Mouse (Mus musculus) neural tube, embryonic 11.5 days (tissue): ENCODE measurements around the gene Man2b2. TPM values are rescaled to one million over a fixed set of nuclear protein-coding genes. Genes with fewer than 3 reads are reported as not detected.

ENCODE experiments used
- ATAC-seq: fragments of 200-750 bp; cut with Nextera tagmentation; 2 replicates; pipeline ENCODE4 v1.8.0; 2017; ENCODE audit warnings: moderate number of reproducible peaks, mild to moderate bottlenecking, moderate TSS enrichment, moderate library complexity; ENCODE audit not compliant: insufficient read depth, low FRiP score, low TSS enrichment
- DNase-seq: peaks from one replicate; pipeline ENCODE4 v3.0.0-alpha.2; 2015; ENCODE audit warnings: low spot score
- H3K27ac ChIP-seq: fragments of 300-500 bp; sonication (generic); 2 replicates; pipeline ENCODE4 v1.5.1; 2014; ENCODE audit warnings: low read depth, mild to moderate bottlenecking, low read length
- H3K27me3 ChIP-seq: fragments of 300-500 bp; sonication (generic); 2 replicates; pipeline ENCODE4 v1.6.1; 2014; ENCODE audit warnings: mild to moderate bottlenecking, low read length, mixed read lengths; ENCODE audit not compliant: control insufficient read depth, insufficient read depth
- H3K36me3 ChIP-seq: fragments of 300-500 bp; sonication (generic); 2 replicates; pipeline ENCODE4 v1.6.1; 2014; ENCODE audit warnings: mild to moderate bottlenecking, low read length, moderate library complexity, mixed read lengths; ENCODE audit not compliant: control insufficient read depth, insufficient read depth
- H3K4me1 ChIP-seq: fragments of 300-500 bp; sonication (generic); 2 replicates; pipeline ENCODE4 v1.6.1; 2014; ENCODE audit warnings: low read length, mixed read lengths; ENCODE audit not compliant: control insufficient read depth, insufficient read depth
- H3K4me2 ChIP-seq: fragments of 300-500 bp; sonication (generic); 2 replicates; pipeline ENCODE4 v1.6.1; 2014; ENCODE audit warnings: low read depth, mild to moderate bottlenecking, moderate library complexity
- H3K4me3 ChIP-seq: fragments of 300-500 bp; sonication (generic); 2 replicates; pipeline ENCODE4 v1.5.1; 2014; ENCODE audit warnings: low read depth, low read length
- H3K9ac ChIP-seq: fragments of 300-500 bp; sonication (generic); 2 replicates; pipeline ENCODE4 v1.6.1; 2014; ENCODE audit warnings: mild to moderate bottlenecking, low read length
- H3K9me3 ChIP-seq: fragments of 300-500 bp; sonication (generic); 2 replicates; pipeline ENCODE4 v1.6.1; 2016; ENCODE audit warnings: low read length; ENCODE audit not compliant: control insufficient read depth
- WGBS: fragments of 180-500 bp; shearing (Covaris S2); extraction: QIAGEN DNeasy Blood & Tissue Kit; methylation state at CpG from one replicate; pipeline ENCODE4 v1.1.7; 2014; 5-methylcytosine and 5-hydroxymethylcytosine counted together
- polyA plus RNA-seq: library from polyadenylated mRNA; unstranded; fragments of >200 nt; fragmentation: Nextera tagmentation; extraction: Ambion mirVana; gene quantifications from 2 replicates; pipeline ENCODE4 v1.2.1, GENCODE M21; 2014

The Man2b2 gene
- polyA plus RNA-seq, 1 experiment from 2014 or later, result 11.3 TPM

- Histone ChIP-seq H3K27me3 (no peaks in the 10 kb centered on the region), H3K4me2 (no peak overlapping the region), H3K9ac (no peak overlapping the region), H3K36me3 (no peaks in the 10 kb centered on the region), H3K27ac (no peak overlapping the region), H3K4me3 (no peak overlapping the region), H3K9me3 (no peaks in the 10 kb centered on the region), H3K4me1 (peaks cover 10% of the 10 kb centered on the region)
- ATAC-seq, result no peak
- 69% methylated on average over 3 of the region's 3 CpGs for WGBS
- no peak for DNase-seq
Observed at GRCm38 (mm10) chr5:36769603-36770002, 60.9 kb downstream of the Man2b2 start.

GRCm38 (mm10) chr5:36766958-36767703 is 63.3 kb downstream of the Man2b2 start:
- 31% methylated on average over 10 of the region's 10 CpGs for WGBS
- Histone ChIP-seq H3K4me1 (peaks cover 10% of the 10 kb centered on the region), H3K4me2 (no peak overlapping the region), H3K27me3 (no peaks in the 10 kb centered on the region), H3K9me3 (no peaks in the 10 kb centered on the region), H3K27ac (no peak overlapping the region), H3K36me3 (no peaks in the 10 kb centered on the region), H3K4me3 (no peak overlapping the region), H3K9ac (no peak overlapping the region)
- peak; percentile 54 for DNase-seq
- peak; percentile 81 for ATAC-seq

- DNase-seq, result no peak
- WGBS, result 65% methylated on average over 4 of the region's 4 CpGs
- ATAC-seq, result no peak
Observed at GRCm38 (mm10) chr5:36759848-36760247, 70.6 kb downstream of the Man2b2 start.

GRCm38 (mm10) chr5:36757033-36757432 is 73.4 kb downstream of the Man2b2 start:
- Histone ChIP-seq H3K4me3 (no peak overlapping the region), H3K27ac (no peak overlapping the region), H3K36me3 (no peaks in the 10 kb centered on the region), H3K4me1 (no peaks in the 10 kb centered on the region), H3K4me2 (no peak overlapping the region), H3K27me3 (no peaks in the 10 kb centered on the region), H3K9ac (no peak overlapping the region), H3K9me3 (no peaks in the 10 kb centered on the region)
- no peak for ATAC-seq
- no peak for DNase-seq
- WGBS, result 68% methylated on average over 5 of the region's 5 CpGs

More at GRCm38 (mm10) chr5:36759848-36760247, 70.6 kb downstream of the Man2b2 start:
- no peak overlapping the region for H3K27ac ChIP-seq
- H3K4me2 ChIP-seq, result no peak overlapping the region
- H3K4me3 ChIP-seq, result no peak overlapping the region
- H3K9me3 ChIP-seq, result no peaks in the 10 kb centered on the region
- H3K4me1 ChIP-seq, result no peaks in the 10 kb centered on the region
- H3K36me3 ChIP-seq, result no peaks in the 10 kb centered on the region
- no peaks in the 10 kb centered on the region for H3K27me3 ChIP-seq
- H3K9ac ChIP-seq, result no peak overlapping the region

Other genes with a start within 250 kb of the Man2b2 start
- gene Tbc1d14, start 237.4 kb downstream of the Man2b2 start, polyA plus RNA-seq, result 46.2 and 47.8 TPM in 2 replicates
- gene D5Ertd579e, start 134.6 kb downstream of the Man2b2 start, polyA plus RNA-seq, result 28.7 and 36.4 TPM in 2 replicates
- 25.9 and 27.0 TPM in 2 replicates for gene Bloc1s4, start 82.0 kb downstream of the Man2b2 start, polyA plus RNA-seq
- gene Mrfap1, start 33.9 kb downstream of the Man2b2 start, polyA plus RNA-seq, result 570 and 602 TPM in 2 replicates
- 8.7 and 9.5 TPM in 2 replicates for gene Ppp2r2c, start 37.9 kb upstream of the Man2b2 start, polyA plus RNA-seq
- gene Wfs1, start 158.6 kb upstream of the Man2b2 start, polyA plus RNA-seq, result 8.7 and 8.9 TPM in 2 replicates